Mouse (Mus musculus) ovary, adult 18-20 months (tissue): ENCODE measurements around the gene Prss57.
A peak's percentile ranks its signal among the peaks of the same experiment; 100 is the strongest.

Source experiments
- DNase-seq: peaks from one replicate; pipeline ENCODE4 v3.0.0; 2022; ENCODE audit warnings: low spot score, mixed read lengths

The Prss57 gene

GRCm38 (mm10) chr10:79806972-79807371 is 16.2 kb upstream of the Prss57 start:
- no peak for DNase-seq

- no peak for DNase-seq
Measured at GRCm38 (mm10) chr10:79806331-79806730, 15.6 kb upstream of the Prss57 start.

- no peak for DNase-seq
Measured at GRCm38 (mm10) chr10:79805636-79806035, 14.9 kb upstream of the Prss57 start.

GRCm38 (mm10) chr10:79803716-79804323 is 13.1 kb upstream of the Prss57 start:
- no peak for DNase-seq

- DNase-seq = peak; percentile 88
Measured at GRCm38 (mm10) chr10:79802331-79802971, 11.7 kb upstream of the Prss57 start.

GRCm38 (mm10) chr10:79801837-79802236 is 11.1 kb upstream of the Prss57 start:
- no peak for DNase-seq

GRCm38 (mm10) chr10:79800508-79800907 is 9.7 kb upstream of the Prss57 start:
- no peak for DNase-seq

- no peak for DNase-seq
Measured at GRCm38 (mm10) chr10:79798289-79798928, 7.6 kb upstream of the Prss57 start.

GRCm38 (mm10) chr10:79797326-79797725 is 6.6 kb upstream of the Prss57 start:
- DNase-seq = no peak

GRCm38 (mm10) chr10:79795905-79796304 is 5.1 kb upstream of the Prss57 start:
- no peak for DNase-seq

- peak; percentile 72 for DNase-seq
Measured at GRCm38 (mm10) chr10:79794491-79794931, 3.8 kb upstream of the Prss57 start.

GRCm38 (mm10) chr10:79793738-79794490 is 3.2 kb upstream of the Prss57 start:
- DNase-seq = no peak

GRCm38 (mm10) chr10:79793051-79793737 is 2.4 kb upstream of the Prss57 start, which contains the start of gene Palm:
Gene Palm (plus strand): TSS chr10:79793572.
- DNase-seq = peak; percentile 51

- DNase-seq = no peak
Measured at GRCm38 (mm10) chr10:79792339-79793040, 1.7 kb upstream of the Prss57 start.

GRCm38 (mm10) chr10:79789581-79789980 is 1.2 kb downstream of the Prss57 start:
- DNase-seq = no peak

GRCm38 (mm10) chr10:79788386-79789158 is 2.2 kb downstream of the Prss57 start:
- DNase-seq = no peak

- no peak for DNase-seq
Measured at GRCm38 (mm10) chr10:79783920-79784800, 6.6 kb downstream of the Prss57 start.

GRCm38 (mm10) chr10:79783050-79783449 is 7.7 kb downstream of the Prss57 start:
- no peak for DNase-seq

- DNase-seq = no peak
Measured at GRCm38 (mm10) chr10:79781956-79782355, 8.8 kb downstream of the Prss57 start.
